Mouse (Mus musculus): ENCODE measurements around the gene Nsun5.

GRCm38 (mm10) chr5:135345989-135346388 is 23.8 kb upstream of the Nsun5 start:
- TF ChIP-seq CTCF (IDR thresholded peaks at IDR 0.05; ENCODE audit: low read depth) (no peak), EP300 (IDR thresholded peaks at IDR 0.05; ENCODE audit: low read depth) (no peak)
